Mouse (Mus musculus) megakaryocyte-erythroid progenitor cell, adult 5-6 weeks (primary cell): ENCODE measurements around the gene Cyp2c68. TPM values are rescaled to one million over a fixed set of nuclear protein-coding genes. Genes with fewer than 3 reads are reported as not detected.
"Not testable (repeated sequence)": the region's sequence is repeated elsewhere in the genome, so short reads cannot be mapped to it uniquely, and the experiment has no call there.

Source experiments
- ATAC-seq: replicated peaks from 2 replicates; pipeline ENCODE4 v1.8.0; 2016; ENCODE audit warnings: mild to moderate bottlenecking, inconsistent platforms; ENCODE audit not compliant: severe bottlenecking, poor library complexity, low FRiP score, low TSS enrichment
- total RNA-seq, 2 experiments: library from RNA; stranded (forward) in 1 of 2; stranded (reverse) in 1 of 2; fragments of 200-1000, 215-1000 nt in 1 of 2; fragments of >200 nt in 1 of 2; fragmentation: Nextera tagmentation in 1 of 2; gene quantifications; 2 replicates each; pipeline ENCODE4 v1.2.3; 2014 to 2017

The Cyp2c68 gene
- total RNA-seq (2014; fragmentation: Nextera tagmentation) = not detected in 2 replicates
- not detected in 2 replicates for total RNA-seq (2017)

- ATAC-seq = no peak
These were observed at the start of gene Cyp2c68 for GRCm38 (mm10) chr19:39740920-39741319. Cyp2c68 (minus strand) TSS chr19:39741054.

GRCm38 (mm10) chr19:39785458-39785857 is 44.6 kb upstream of the Cyp2c68 start:
- ATAC-seq = not testable (repeated sequence)

DNA sequence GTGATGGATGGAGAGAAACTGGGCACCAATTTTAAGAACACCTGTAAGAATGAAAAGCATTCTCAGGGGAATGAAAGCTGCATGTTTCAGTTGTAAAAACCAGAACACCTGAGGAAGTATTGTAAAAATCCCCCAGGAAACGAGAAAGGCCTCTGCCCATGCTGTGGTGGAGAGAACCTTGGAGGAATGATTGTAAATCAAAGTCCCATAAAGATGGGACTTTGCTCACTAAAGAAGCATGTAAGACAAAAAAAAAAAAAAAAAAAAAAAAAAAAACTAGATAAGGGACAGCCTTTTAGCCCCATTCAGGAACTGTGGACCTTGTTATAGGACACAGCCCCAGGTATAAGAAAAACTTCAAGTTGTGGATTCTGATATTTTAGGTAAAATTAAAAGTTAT is 4.5 kb upstream of the Cyp2c68 start:
- no peak for ATAC-seq

GRCm38 (mm10) chr19:39744361-39744760 is 3.5 kb upstream of the Cyp2c68 start:
- not testable (repeated sequence) for ATAC-seq

DNA sequence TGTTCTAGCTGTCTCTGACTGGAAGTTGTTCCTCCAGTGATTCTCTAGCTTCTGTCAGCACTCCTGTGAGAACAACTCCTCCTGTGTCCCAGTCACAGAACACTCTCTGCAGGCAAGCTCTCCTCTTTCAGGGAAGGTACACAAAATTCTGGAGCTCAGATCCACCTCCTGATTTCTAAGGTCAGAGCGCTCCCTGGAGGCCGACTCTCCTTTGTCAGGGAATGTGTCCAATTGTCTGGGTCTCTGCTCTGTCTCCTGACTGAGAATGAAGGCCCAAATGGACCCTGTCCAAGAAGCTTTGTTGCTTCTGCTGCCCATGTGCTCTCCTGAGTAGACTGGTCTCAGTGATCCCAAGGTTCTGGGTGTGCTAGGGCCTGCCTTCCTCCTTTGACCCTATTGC is 29.7 kb downstream of the Cyp2c68 start:
- not testable (repeated sequence) for ATAC-seq

DNA sequence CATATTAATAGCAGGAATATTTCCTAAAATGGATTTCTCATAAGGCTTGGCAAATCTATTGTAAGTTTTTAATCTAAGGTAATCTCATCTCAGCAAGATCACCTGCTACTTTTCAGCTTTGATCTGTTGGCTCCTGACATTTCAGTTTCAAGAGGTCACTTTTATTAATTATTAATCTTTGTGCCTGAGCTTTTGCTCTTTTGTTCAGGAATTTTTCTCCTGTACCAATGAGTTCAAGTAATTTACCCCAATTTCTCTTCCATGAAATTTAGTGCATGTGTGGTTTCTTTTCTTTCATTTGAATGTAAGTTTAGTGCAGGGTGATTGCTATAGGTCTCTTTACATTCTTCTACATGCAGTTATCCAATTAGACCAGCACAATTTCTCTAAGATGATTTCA is 75.2 kb downstream of the Cyp2c68 start:
- ATAC-seq = not testable (repeated sequence)

GRCm38 (mm10) chr19:39652381-39652780 is 88.5 kb downstream of the Cyp2c68 start:
- ATAC-seq = no peak

DNA sequence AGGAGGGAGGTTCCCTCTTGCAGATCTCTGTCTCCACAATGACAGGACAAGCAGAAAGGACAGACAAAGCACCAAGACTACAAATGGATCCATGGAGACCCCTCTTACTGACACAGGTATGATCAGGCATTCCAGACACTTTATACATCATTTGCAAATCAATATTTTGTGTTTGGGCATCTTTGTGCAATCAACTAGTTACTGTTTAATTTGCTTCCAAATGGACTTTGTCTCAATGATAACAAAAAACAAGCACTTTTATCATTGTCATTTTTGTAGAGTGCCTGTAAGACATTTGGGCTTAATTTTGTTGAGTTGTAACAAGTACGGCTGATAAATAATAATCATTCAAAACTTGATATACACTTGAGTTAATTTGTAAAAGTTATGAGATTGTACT is 91.9 kb downstream of the Cyp2c68 start, which contains the start of gene Cyp2c67:
TSS of gene Cyp2c67 (minus strand) at position 114 of the 400 bp plus-strand sequence.
- ATAC-seq = no peak

DNA sequence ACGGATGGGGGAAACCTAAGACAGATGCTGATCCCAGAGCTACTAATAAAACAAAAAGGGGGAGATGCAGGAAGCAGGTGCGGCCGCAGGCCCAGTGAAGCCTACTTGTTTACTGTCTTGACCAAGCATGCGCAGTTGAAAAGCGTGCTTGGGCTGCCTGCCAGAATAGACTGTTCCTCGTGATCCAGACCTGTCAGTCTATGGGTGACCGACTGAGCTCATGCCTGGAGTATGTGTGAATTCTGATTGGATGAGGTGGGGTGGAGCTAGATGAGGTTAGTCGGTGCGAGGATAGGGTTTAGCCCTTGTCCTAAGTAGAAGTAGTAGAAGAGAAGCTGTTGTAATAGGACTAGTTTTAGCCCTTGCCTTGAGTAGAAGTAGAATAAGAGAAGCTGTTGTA is 93.3 kb downstream of the Cyp2c68 start:
- ATAC-seq = no peak

DNA sequence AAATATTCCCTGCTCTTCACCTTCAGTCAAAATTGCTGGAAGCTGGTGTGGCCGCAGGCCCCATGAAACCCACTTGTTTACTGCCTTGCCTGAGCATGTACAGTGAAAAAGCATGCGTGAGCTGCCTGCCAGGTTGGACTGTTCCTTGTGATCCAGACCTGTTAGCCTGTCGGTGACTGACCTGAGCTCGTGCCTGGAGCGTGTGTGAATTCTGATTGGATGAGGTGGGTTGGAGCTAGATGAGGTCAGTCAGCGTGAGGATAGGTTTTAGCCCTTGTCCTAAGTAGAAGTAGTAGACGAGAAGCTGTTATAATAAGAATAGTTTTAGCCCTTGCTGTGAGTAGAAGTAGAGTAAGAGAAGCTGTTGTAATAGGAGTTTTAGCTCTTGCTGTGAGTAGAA is 96.3 kb downstream of the Cyp2c68 start:
- ATAC-seq = not testable (repeated sequence)

Other genes starting within 250 kb of the Cyp2c68 start
- gene Cyp2c39, start 230.2 kb downstream of the Cyp2c68 start, total RNA-seq (2014; fragmentation: Nextera tagmentation) = not detected in 2 replicates
- not detected in 2 replicates for gene Cyp2c39, start 230.2 kb downstream of the Cyp2c68 start, total RNA-seq (2017)
- gene Cyp2c67, start 92.0 kb downstream of the Cyp2c68 start, total RNA-seq (2014; fragmentation: Nextera tagmentation) = not detected in 2 replicates
- not detected in 2 replicates for gene Cyp2c67, start 92.0 kb downstream of the Cyp2c68 start, total RNA-seq (2017)
- not detected in 2 replicates for gene Cyp2c40, start 71.8 kb upstream of the Cyp2c68 start, total RNA-seq (2014; fragmentation: Nextera tagmentation)
- not detected in 2 replicates for gene Cyp2c40, start 71.8 kb upstream of the Cyp2c68 start, total RNA-seq (2017)
- not detected in 2 replicates for gene Cyp2c69, start 145.7 kb upstream of the Cyp2c68 start, total RNA-seq (2014; fragmentation: Nextera tagmentation)
- gene Cyp2c69, start 145.7 kb upstream of the Cyp2c68 start, total RNA-seq (2017) = not detected in 2 replicates